Mouse (Mus musculus): ENCODE results near the gene Arl5a. TPM values are rescaled to one million over a fixed set of nuclear protein-coding genes. Genes with fewer than 3 reads are reported as not detected.

Gene Arl5a
- polyA plus RNA-seq, 1 experiment from 2014 or later = 40.9 TPM

DNA sequence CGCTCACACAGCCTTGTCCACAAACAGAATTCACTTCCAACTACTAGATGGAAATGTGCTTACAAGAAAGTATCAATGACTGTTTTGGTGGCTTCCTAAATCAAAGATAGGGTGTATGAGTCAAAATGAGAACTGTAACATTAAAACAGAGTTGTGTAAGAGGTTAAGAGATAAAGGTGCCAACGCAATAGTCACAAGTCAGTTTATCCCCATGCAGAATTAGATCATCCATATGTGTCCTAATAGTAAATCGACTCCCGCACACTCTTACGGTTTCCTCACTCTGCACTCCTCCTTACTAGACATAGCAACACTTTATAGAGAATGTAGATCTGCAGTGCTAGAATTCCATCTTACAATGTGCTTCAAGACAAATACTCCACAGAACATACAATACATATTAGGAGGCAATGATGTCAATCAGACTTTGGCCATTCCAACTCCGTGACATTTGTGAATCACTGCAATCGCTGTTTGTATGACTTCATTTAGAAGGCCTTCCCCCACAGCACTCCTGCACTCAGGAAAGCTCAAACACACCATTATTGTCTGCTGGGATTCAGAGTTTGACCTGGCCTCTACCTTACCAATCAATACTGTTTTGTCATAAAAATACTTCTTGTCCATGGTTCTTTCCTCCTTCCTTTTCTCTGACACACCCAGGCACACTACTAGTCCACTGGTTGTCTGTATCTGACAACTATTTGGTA is 4.5 kb downstream of the Arl5a start:
- no peak overlapping the region for H3K4me3 ChIP-seq
- no peak overlapping the region for H3K4me2 ChIP-seq
- no peak for ATAC-seq (ENCODE audit: low read depth)
- peaks cover 17% of the 10 kb centered on the region for H3K36me3 ChIP-seq
- no peaks in the 10 kb centered on the region for H3K27me3 ChIP-seq
- 89% methylated on average over 7 of the region's 7 CpGs for WGBS
- H3K9me3 ChIP-seq = peaks cover 10% of the 10 kb centered on the region
- H3K27ac ChIP-seq (replicated peaks) = no peak overlapping the region
- peaks cover 41% of the 10 kb centered on the region for H3K4me1 ChIP-seq (replicated peaks)
- no peak overlapping the region for H3K9ac ChIP-seq

DNA sequence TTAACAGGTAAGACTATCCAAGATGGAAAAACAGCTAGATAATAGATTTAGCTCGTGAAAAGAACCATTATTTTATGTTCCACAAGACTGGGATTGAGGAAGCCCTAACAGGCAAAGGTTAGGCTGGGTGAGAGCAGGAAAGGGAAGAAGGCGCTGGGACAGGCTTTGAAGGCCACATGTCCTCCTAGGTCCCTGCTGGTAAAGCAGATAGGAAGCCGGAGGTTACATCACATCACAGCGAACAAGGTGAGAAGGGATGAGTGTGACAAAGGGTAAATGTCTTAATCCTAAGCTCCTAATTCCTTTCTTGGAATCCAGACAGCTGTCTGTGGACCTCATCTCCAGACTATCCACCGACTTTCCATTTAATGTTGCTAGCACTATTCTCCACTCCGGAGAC is 5.4 kb downstream of the Arl5a start:
- peaks cover 21% of the 10 kb centered on the region for H3K36me3 ChIP-seq
- H3K9ac ChIP-seq = no peak overlapping the region
- H3K4me3 ChIP-seq = no peak overlapping the region
- ATAC-seq (ENCODE audit: low read depth) = no peak
- no peak overlapping the region for H3K27ac ChIP-seq (replicated peaks)
- 92% methylated on average over 6 of the region's 6 CpGs for WGBS
- H3K27me3 ChIP-seq = no peaks in the 10 kb centered on the region
- peaks cover 10% of the 10 kb centered on the region for H3K9me3 ChIP-seq
- H3K4me1 ChIP-seq (replicated peaks) = peaks cover 41% of the 10 kb centered on the region
- H3K4me2 ChIP-seq = no peak overlapping the region

DNA sequence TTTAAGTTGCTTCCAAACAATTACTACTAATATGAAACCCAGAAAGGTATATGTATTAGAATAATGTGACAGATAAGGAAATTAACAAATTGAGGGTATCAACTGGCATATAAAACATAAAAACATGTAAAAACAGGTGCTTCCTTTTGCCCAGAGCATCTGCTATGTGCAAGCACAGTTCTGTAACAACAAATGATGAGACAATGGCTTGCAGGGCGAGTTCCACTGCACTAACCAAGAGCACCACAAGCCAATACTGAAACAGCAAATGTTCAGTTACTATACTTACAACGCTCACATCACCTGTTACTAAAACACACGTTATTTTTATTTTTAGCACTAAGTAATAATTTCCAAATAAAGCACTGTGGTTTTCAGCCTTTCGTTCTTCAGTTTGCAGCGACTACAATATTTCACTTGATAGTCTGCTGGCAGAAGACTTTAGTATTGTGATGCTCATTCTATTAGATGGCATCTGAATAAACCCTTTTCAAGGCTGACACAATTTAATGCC is 12.1 kb downstream of the Arl5a start:
- no peaks in the 10 kb centered on the region for H3K27me3 ChIP-seq
- 95% methylated on average over 5 of the region's 5 CpGs for WGBS
- H3K4me1 ChIP-seq (replicated peaks) = no peaks in the 10 kb centered on the region
- H3K4me2 ChIP-seq = no peak overlapping the region
- H3K36me3 ChIP-seq = peaks cover 80% of the 10 kb centered on the region
- H3K9ac ChIP-seq = no peak overlapping the region
- peaks cover 49% of the 10 kb centered on the region for H3K9me3 ChIP-seq
- H3K4me3 ChIP-seq = no peak overlapping the region
- H3K27ac ChIP-seq (replicated peaks) = no peak overlapping the region
- ATAC-seq (ENCODE audit: low read depth) = no peak

DNA sequence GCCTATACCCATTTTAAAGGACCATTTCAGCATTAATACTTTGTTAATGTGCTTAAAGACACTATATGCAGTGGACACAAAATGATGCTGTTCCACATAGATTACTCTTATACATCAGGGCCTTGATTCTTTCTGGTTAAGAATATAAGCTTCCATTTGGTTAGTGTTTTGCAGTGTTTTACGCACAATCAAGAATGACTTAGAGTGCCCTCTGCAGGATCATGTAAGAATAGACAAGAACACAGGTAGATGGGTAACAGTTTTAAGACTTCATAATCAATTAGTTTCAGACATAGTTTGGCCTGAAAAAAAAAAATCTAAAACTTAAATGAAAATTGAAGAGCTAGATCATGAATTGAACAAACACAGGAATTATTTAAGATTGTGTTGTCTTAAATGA is 18.2 kb downstream of the Arl5a start:
- no peak overlapping the region for H3K4me3 ChIP-seq
- no peak for ATAC-seq (ENCODE audit: low read depth)
- H3K9me3 ChIP-seq = peaks cover 26% of the 10 kb centered on the region
- no peak overlapping the region for H3K9ac ChIP-seq
- H3K4me1 ChIP-seq (replicated peaks) = no peaks in the 10 kb centered on the region
- no peak overlapping the region for H3K27ac ChIP-seq (replicated peaks)
- no peaks in the 10 kb centered on the region for H3K27me3 ChIP-seq
- no peak overlapping the region for H3K4me2 ChIP-seq
- 91% methylated on average over 1 of the region's 1 CpGs for WGBS
- H3K36me3 ChIP-seq = peaks cover 75% of the 10 kb centered on the region

DNA sequence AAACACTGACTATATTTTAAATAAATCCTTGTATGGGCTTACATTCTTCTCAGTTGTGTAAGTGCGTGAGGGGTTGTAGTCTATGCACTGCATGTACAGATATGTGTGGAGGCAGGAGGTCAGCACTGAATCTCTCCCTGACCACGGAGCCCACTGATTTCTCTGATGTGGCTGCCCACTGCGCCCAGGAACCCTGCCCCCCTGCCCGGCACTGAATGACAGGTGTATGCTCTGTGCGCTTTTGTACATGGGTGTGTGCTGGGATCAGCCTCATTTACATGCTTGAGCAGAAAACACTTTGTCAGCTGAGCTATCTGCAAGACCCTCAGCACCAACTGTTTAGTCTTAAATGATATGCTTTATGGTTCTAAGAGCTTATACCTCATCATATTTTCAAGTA is 19.5 kb downstream of the Arl5a start:
- Histone ChIP-seq H3K4me2 (no peak overlapping the region), H3K4me3 (no peak overlapping the region), H3K4me1 (replicated peaks) (no peaks in the 10 kb centered on the region), H3K36me3 (peaks cover 68% of the 10 kb centered on the region), H3K9me3 (peaks cover 14% of the 10 kb centered on the region), H3K27ac (replicated peaks) (no peak overlapping the region), H3K27me3 (no peaks in the 10 kb centered on the region), H3K9ac (no peak overlapping the region)
- ATAC-seq (ENCODE audit: low read depth) = no peak
- WGBS = 98% methylated on average over 5 of the region's 5 CpGs

DNA sequence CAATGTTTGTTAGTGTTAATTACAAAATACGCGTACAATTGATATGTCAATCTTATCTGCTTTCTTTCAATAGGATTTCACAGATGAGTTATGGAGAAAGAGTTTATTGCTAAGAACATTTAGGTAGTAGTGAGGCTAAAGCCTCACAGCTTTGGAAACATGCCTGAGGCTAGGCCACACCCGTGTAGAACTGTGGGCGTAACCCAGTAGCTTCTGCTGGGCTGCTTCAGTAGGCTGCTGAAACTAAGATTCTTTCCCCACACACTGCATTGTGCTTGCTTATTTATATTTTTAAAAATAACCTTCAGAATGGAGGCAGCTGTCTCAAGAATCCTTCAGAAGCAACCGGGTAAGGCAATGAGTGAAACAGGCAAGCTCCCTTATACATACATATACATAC is 30.2 kb downstream of the Arl5a start:
- H3K27me3 ChIP-seq = no peaks in the 10 kb centered on the region
- no peak overlapping the region for H3K9ac ChIP-seq
- H3K4me1 ChIP-seq (replicated peaks) = no peaks in the 10 kb centered on the region
- H3K27ac ChIP-seq (replicated peaks) = no peak overlapping the region
- no peak overlapping the region for H3K4me3 ChIP-seq
- no peak overlapping the region for H3K4me2 ChIP-seq
- H3K9me3 ChIP-seq = no peaks in the 10 kb centered on the region
- WGBS = 91% methylated on average over 5 of the region's 5 CpGs
- peaks cover 5% of the 10 kb centered on the region; the same call in 1 of the 2 replicates for H3K36me3 ChIP-seq
- no peak for ATAC-seq (ENCODE audit: low read depth)

DNA sequence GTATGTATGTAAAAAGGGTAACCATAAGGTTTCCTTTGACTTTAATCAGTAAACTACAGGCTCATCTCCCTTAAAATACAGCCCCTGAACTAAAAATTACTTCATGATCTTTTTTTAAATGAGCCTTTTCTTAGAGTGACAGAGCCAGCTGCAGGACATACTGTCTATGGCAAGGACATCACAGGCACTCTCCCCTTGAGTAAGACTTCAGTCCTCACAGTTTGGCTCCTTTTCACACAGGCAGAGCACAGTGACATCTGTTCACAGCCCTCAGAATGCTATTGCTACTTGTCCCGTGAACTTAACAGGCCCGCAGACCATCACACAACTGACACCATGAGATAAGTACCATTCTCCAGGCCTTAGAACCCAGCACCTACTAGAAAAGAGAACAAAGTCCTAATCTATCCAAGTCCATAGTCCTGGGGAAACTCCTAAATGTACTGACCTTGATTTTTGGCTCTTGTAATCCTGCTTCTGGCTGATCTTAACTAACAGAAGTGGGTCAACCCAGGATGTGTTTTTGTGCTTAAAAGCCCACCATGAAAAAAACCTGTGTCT is 34.2 kb downstream of the Arl5a start:
- Histone ChIP-seq H3K4me3 (no peak overlapping the region), H3K9me3 (no peaks in the 10 kb centered on the region), H3K9ac (no peak overlapping the region), H3K27me3 (no peaks in the 10 kb centered on the region), H3K4me1 (replicated peaks) (no peaks in the 10 kb centered on the region), H3K27ac (replicated peaks) (no peak overlapping the region), H3K4me2 (no peak overlapping the region), H3K36me3 (no peaks in the 10 kb centered on the region)
- no peak for ATAC-seq (ENCODE audit: low read depth)
- WGBS = 85% methylated on average over 2 of the region's 2 CpGs

DNA sequence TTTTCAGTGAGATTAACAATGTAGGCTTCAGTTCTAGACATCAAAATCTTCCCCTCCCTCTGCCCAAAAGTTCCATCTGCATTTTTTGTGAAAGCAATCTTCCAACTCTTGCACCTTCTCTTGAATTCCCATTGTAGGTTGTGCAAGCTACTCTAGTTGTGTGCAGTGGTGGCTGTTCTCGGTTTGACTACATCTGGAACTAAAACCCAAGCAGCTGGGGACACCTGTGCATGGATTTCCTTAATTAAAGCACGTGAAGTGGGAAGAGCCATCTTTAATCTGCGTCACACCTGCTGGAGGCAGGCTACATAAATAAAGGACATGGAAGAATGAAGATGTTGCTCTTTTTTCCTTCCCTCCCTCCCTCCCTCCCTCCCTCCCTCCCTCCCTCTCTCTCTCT is 34.7 kb downstream of the Arl5a start:
- H3K4me1 ChIP-seq (replicated peaks) = no peaks in the 10 kb centered on the region
- H3K9me3 ChIP-seq = no peaks in the 10 kb centered on the region
- no peak for ATAC-seq (ENCODE audit: low read depth)
- no peaks in the 10 kb centered on the region for H3K27me3 ChIP-seq
- H3K9ac ChIP-seq = no peak overlapping the region
- 81% methylated on average over 3 of the region's 3 CpGs for WGBS
- H3K36me3 ChIP-seq = no peaks in the 10 kb centered on the region
- no peak overlapping the region for H3K4me2 ChIP-seq
- no peak overlapping the region for H3K27ac ChIP-seq (replicated peaks)
- H3K4me3 ChIP-seq = no peak overlapping the region

DNA sequence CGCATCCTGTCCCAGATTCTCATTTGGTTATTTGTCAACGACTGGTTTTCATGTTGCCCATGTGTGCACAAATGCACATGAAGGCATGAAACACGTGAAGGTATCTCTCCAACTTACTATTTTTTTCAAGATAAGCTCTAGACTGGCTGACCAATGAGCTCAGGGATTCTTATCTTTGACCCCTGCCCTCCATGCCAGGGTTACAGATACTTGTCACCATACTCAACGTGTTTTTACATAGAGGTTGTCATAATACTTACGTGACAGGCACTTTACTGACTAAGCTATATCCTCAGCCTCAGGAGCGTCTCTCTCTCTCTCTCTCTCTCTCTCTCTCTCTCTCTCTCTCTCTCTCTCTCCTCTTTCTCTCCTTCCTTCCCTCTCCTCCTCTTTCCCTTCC is 38.2 kb downstream of the Arl5a start:
- WGBS = 87% methylated on average over 6 of the region's 6 CpGs
- Histone ChIP-seq H3K9ac (no peak overlapping the region), H3K27me3 (no peaks in the 10 kb centered on the region), H3K9me3 (no peaks in the 10 kb centered on the region), H3K36me3 (no peaks in the 10 kb centered on the region), H3K4me3 (no peak overlapping the region), H3K4me1 (replicated peaks) (no peaks in the 10 kb centered on the region), H3K4me2 (no peak overlapping the region), H3K27ac (replicated peaks) (no peak overlapping the region)
- ATAC-seq (ENCODE audit: low read depth) = no peak

DNA sequence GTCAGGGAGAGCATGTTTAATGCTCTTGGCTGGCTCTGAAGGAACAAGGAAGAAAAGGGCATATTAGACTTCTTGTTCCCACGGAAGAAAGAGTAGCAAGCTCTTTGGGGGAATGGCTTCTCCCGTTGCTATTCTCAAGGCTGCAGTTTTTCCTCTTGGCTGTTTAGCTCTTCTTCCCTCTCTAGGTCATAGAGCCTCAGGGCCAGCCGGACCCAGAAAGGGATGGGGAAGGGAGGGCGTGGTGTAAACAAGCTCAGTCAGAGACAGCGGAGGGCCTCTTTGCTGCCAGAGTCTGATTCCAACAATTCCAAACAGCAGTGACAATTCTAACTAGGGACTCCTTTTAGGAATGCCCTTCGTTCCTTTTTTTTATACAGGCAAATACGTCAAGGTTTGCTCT is 38.7 kb downstream of the Arl5a start:
- WGBS = 67% methylated on average over 7 of the region's 7 CpGs
- Histone ChIP-seq H3K4me2 (no peak overlapping the region), H3K9me3 (no peaks in the 10 kb centered on the region)

DNA sequence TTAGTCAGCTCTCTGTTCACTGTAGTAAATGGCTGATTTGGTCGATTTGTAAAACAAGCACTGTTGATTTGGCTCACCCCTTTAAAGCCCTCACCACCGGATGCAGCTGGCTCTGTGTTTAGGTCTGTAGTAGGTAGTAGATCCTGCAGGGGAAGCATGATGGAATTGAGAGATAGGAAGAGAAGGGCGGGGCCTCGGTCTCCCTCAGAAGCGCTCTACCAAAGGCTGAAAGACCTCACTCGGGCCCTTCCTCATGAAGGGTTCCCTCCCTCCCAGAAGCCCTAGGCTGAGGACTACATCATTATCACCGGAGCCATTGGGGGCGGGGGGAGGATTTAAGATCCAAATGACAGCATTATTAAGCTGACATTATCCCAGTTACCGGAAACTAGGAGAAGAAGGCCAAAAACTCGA is 45.8 kb downstream of the Arl5a start:
- Histone ChIP-seq H3K27me3 (no peaks in the 10 kb centered on the region), H3K9me3 (no peaks in the 10 kb centered on the region), H3K4me2 (no peak overlapping the region), H3K9ac (no peak overlapping the region), H3K4me1 (replicated peaks) (no peaks in the 10 kb centered on the region), H3K27ac (replicated peaks) (no peak overlapping the region), H3K36me3 (no peaks in the 10 kb centered on the region), H3K4me3 (no peak overlapping the region)
- 75% methylated on average over 10 of the region's 10 CpGs for whole genome bisulfite sequencing
- no peak for ATAC-seq (ENCODE audit: low read depth)

More for the DNA sequence above, 38.7 kb downstream of the Arl5a start:
- Histone ChIP-seq H3K27me3 (no peaks in the 10 kb centered on the region), H3K36me3 (no peaks in the 10 kb centered on the region), H3K4me1 (replicated peaks) (no peaks in the 10 kb centered on the region), H3K27ac (replicated peaks) (no peak overlapping the region), H3K4me3 (no peak overlapping the region), H3K9ac (no peak overlapping the region)
- no peak for ATAC-seq (ENCODE audit: low read depth)

DNA sequence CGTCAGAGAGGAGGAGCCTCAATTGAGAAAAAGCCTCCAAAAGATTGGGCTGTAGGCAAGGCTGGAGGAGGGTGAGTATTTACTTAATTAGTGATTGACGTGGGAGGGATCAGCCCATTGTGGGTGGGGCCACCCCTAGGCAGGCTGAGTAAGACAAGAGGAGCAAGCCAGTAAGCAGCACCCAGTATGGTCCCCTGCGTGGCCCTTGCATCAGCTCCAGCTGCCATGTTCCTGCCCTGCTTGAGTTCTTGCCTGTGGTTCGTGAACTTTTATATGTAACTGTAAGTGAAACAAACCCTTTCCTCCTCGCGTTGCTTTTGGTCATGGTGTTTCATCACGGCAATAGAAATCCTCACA is 46.3 kb downstream of the Arl5a start, which contains the start of gene Neb:
TSS of gene Neb (minus strand) at position 27 of the 357 bp plus-strand sequence.
- WGBS = 61% methylated on average over 7 of the region's 7 CpGs
- Histone ChIP-seq H3K27ac (replicated peaks) (no peak within 1 kb of the TSS), H3K4me3 (no peak within 1 kb of the TSS), H3K4me2 (no peak within 1 kb of the TSS), H3K9me3 (no peaks in the 10 kb centered on the region), H3K36me3 (no peaks in the 10 kb centered on the region), H3K27me3 (no peaks in the 10 kb centered on the region), H3K9ac (no peak within 1 kb of the TSS), H3K4me1 (replicated peaks) (no peaks in the 10 kb centered on the region)
- no peak for ATAC-seq (ENCODE audit: low read depth)

All from neural tube, embryonic 13.5 days (tissue).